25 mouse cellular contexts compared by ENCODE assay signal in genomic region chr1:179627855-179628254, GRCm38 (mm10). TPM values are rescaled to one million over a fixed set of nuclear protein-coding genes. Genes with fewer than 3 reads are reported as not detected.
DNase-seq lines count a peak whose midpoint lies in the region; ATAC-seq and TF ChIP-seq lines count a peak whose summit lies in the region.
"Had no signal": no experiment of that assay in that cellular context is flagged by ENCODE, and none has a peak within 500 bp of the region (broad histone marks: within the 10 kb centered on the region; RNA-seq: fewer than 3 reads in every experiment).

No protein-coding gene starts in this region.

- no peak overlapping the region for H3K9ac ChIP-seq in heart, embryonic 13.5 days
- no peak overlapping the region for H3K9ac ChIP-seq in liver, embryonic 12.5 days
- H3K9ac ChIP-seq in liver, postnatal 0 days (replicated peaks), result no peak overlapping the region
- H3K9ac ChIP-seq in liver, embryonic 13.5 days, result no peak overlapping the region
- H3K9ac ChIP-seq: embryonic facial prominence, embryonic 12.5 days; embryonic facial prominence, embryonic 15.5 days; forebrain, postnatal 0 days; heart, embryonic 15.5 days; hindbrain, embryonic 13.5 days; intestine, embryonic 15.5 days had no signal

- ATAC-seq in heart, embryonic 13.5 days (ENCODE audit: extremely low read depth, insufficient number of reproducible peaks, low FRiP score, low TSS enrichment), result no peak
- no peak for ATAC-seq in liver, embryonic 12.5 days
- ATAC-seq in liver, postnatal 0 days, result no peak
- no peak for ATAC-seq in liver, embryonic 13.5 days (ENCODE audit: low read depth)
- ATAC-seq: forebrain, embryonic 14.5 days; forebrain, postnatal 0 days; hindbrain, embryonic 16.5 days had no signal

- H3K27me3 ChIP-seq in heart, embryonic 13.5 days (replicated peaks), result no peaks in the 10 kb centered on the region
- H3K27me3 ChIP-seq in liver, embryonic 12.5 days (replicated peaks), result no peaks in the 10 kb centered on the region
- H3K27me3 ChIP-seq in liver, postnatal 0 days (ENCODE audit: insufficient read depth, low read length), result no peaks in the 10 kb centered on the region
- no peaks in the 10 kb centered on the region for H3K27me3 ChIP-seq in liver, embryonic 13.5 days
- H3K27me3 ChIP-seq: embryonic facial prominence, embryonic 12.5 days; embryonic facial prominence, embryonic 15.5 days; heart, embryonic 15.5 days; hindbrain, embryonic 13.5 days; intestine, embryonic 15.5 days had no signal

- WGBS in heart, embryonic 13.5 days, result 77% methylated on average over 4 of the region's 4 CpGs
- WGBS in liver, embryonic 12.5 days (ENCODE audit: insufficient replicate concordance), result 78% methylated on average over 4 of the region's 4 CpGs
- WGBS in liver, postnatal 0 days (ENCODE audit: insufficient replicate concordance), result 76% methylated on average over 4 of the region's 4 CpGs
- 72% methylated on average over 4 of the region's 4 CpGs for WGBS in liver, embryonic 13.5 days (ENCODE audit: insufficient replicate concordance)

- TF ChIP-seq EP300 in liver, postnatal 0 days (IDR thresholded peaks at IDR 0.05; ENCODE audit: low read depth), result no peak

- no peak for TF ChIP-seq CTCF in liver, postnatal 0 days (IDR thresholded peaks at IDR 0.05; ENCODE audit: low read depth)

- peak overlapping the region; percentile 59; the same call in 1 of the 2 replicates for H3K27ac ChIP-seq in heart, embryonic 13.5 days (replicated peaks)
- H3K27ac ChIP-seq in liver, embryonic 12.5 days, result no peak overlapping the region
- H3K27ac ChIP-seq in liver, postnatal 0 days (ENCODE audit: low read depth), result no peak overlapping the region
- no peak overlapping the region for H3K27ac ChIP-seq in liver, embryonic 13.5 days
- H3K27ac ChIP-seq: embryonic facial prominence, embryonic 12.5 days; embryonic facial prominence, embryonic 15.5 days; gastrocnemius, adult 2 months; hindbrain, embryonic 10.5 days; hindbrain, embryonic 13.5 days had no signal

- H3K36me3 ChIP-seq in heart, embryonic 13.5 days, result peaks cover 29% of the 10 kb centered on the region
- H3K36me3 ChIP-seq in liver, embryonic 12.5 days, result peaks cover 24% of the 10 kb centered on the region
- peaks cover 16% of the 10 kb centered on the region; the same call in 1 of the 2 replicates for H3K36me3 ChIP-seq in liver, postnatal 0 days (replicated peaks; ENCODE audit: insufficient read depth, low read length)
- peaks cover 30% of the 10 kb centered on the region for H3K36me3 ChIP-seq in liver, embryonic 13.5 days
- H3K36me3 ChIP-seq: intestine, embryonic 15.5 days had no signal

- H3K4me3 ChIP-seq in heart, embryonic 13.5 days, result no peak overlapping the region
- no peak overlapping the region for H3K4me3 ChIP-seq in liver, embryonic 12.5 days
- H3K4me3 ChIP-seq in liver, postnatal 0 days (ENCODE audit: low read depth, low read length), result no peak overlapping the region
- H3K4me3 ChIP-seq in liver, embryonic 13.5 days (replicated peaks), result no peak overlapping the region
- H3K4me3 ChIP-seq: embryonic facial prominence, embryonic 12.5 days; embryonic facial prominence, embryonic 15.5 days; gastrocnemius, adult 2 months; heart, embryonic 15.5 days; hindbrain, embryonic 10.5 days; hindbrain, embryonic 13.5 days; intestine, embryonic 15.5 days had no signal

- no peak overlapping the region; the same call in 1 of the 2 replicates for H3K4me2 ChIP-seq in heart, embryonic 13.5 days
- peak overlapping the region; percentile 41 for H3K4me2 ChIP-seq in liver, embryonic 12.5 days
- H3K4me2 ChIP-seq in liver, postnatal 0 days (ENCODE audit: low read depth, low read length), result no peak overlapping the region
- peak overlapping the region; percentile 38 for H3K4me2 ChIP-seq in liver, embryonic 13.5 days
- H3K4me2 ChIP-seq: embryonic facial prominence, embryonic 12.5 days; embryonic facial prominence, embryonic 15.5 days; hindbrain, embryonic 13.5 days had no signal

- intact Hi-C loops in heart, postnatal 14 days (cut with DNase I), result no loop called here
- intact Hi-C loops in heart, postnatal 10 days (cut with DNase I), result no loop called here

- peak; percentile 15 for DNase-seq in heart, adult 11 months
- no peak for DNase-seq in heart, postnatal 14 days
- no peak for DNase-seq in heart, postnatal 10 days
- no peak for DNase-seq in liver, postnatal 0 days
- DNase-seq in liver, embryonic 13.5 days, result no peak
- DNase-seq in gastrocnemius, postnatal 25 days, result no peak
- DNase-seq: adrenal gland, adult 2 months; adrenal gland, postnatal 14 days; cerebellum, adult 11 months; cerebellum, adult 2 months; cerebellum, postnatal 25 days; forebrain, postnatal 0 days; gastrocnemius, adult 2 months; gastrocnemius, postnatal 14 days; heart, postnatal 36 days had no signal

- no peaks in the 10 kb centered on the region for H3K9me3 ChIP-seq in heart, embryonic 13.5 days
- no peaks in the 10 kb centered on the region for H3K9me3 ChIP-seq in liver, embryonic 12.5 days (replicated peaks)
- H3K9me3 ChIP-seq in liver, postnatal 0 days (ENCODE audit: low read length), result no peaks in the 10 kb centered on the region
- no peaks in the 10 kb centered on the region for H3K9me3 ChIP-seq in liver, embryonic 13.5 days (replicated peaks)
- H3K9me3 ChIP-seq: embryonic facial prominence, embryonic 12.5 days; embryonic facial prominence, embryonic 15.5 days; heart, embryonic 15.5 days; hindbrain, embryonic 10.5 days; hindbrain, embryonic 13.5 days; intestine, embryonic 15.5 days had no signal

- H3K4me1 ChIP-seq in heart, embryonic 13.5 days, result peaks cover 21% of the 10 kb centered on the region
- H3K4me1 ChIP-seq in liver, embryonic 12.5 days, result peaks cover 19% of the 10 kb centered on the region
- H3K4me1 ChIP-seq in liver, postnatal 0 days (ENCODE audit: insufficient read depth), result no peaks in the 10 kb centered on the region
- H3K4me1 ChIP-seq in liver, embryonic 13.5 days (replicated peaks), result peaks cover 16% of the 10 kb centered on the region
- H3K4me1 ChIP-seq: embryonic facial prominence, embryonic 12.5 days; hindbrain, embryonic 10.5 days; intestine, embryonic 15.5 days had no signal

RNA-seq across cellular contexts. Expression of gene Sccpdh, which starts 40.2 kb away (rescaled TPM):
- 10 to 100 TPM; 61.0 to 65.4 TPM for total RNA-seq in heart, postnatal 14 days (2021)
- 76.8 and 85.8 TPM in 2 replicates for polyA plus RNA-seq in heart, embryonic 13.5 days (2015; fragmentation: Nextera tagmentation; extraction: Ambion mirVana)
- total RNA-seq in heart, postnatal 10 days (2021), result 10 to 100 TPM; 68.9 to 70.8 TPM
- 14.5 and 14.8 TPM in 2 replicates for polyA plus RNA-seq in liver, embryonic 12.5 days (2016; fragmentation: Nextera tagmentation; extraction: Ambion mirVana)
- polyA plus RNA-seq in liver, postnatal 0 days (2015; fragmentation: Nextera tagmentation; extraction: Ambion mirVana), result 9.0 and 9.9 TPM in 2 replicates
- polyA plus RNA-seq in liver, embryonic 13.5 days (2015; fragmentation: Nextera tagmentation; extraction: Ambion mirVana), result 11.4 and 13.0 TPM in 2 replicates
- 10 to 100 TPM; 29.8 to 34.6 TPM for total RNA-seq in gastrocnemius, postnatal 25 days (2021)

Comparison
In these comparisons a context has a peak if more than half of its experiments do, and no peak if none do; other contexts are left out.
1. H3K4me2 ChIP-seq: peak in liver, embryonic 12.5 days (single experiment) and liver, embryonic 13.5 days (single experiment); none in heart, embryonic 13.5 days (single experiment) and liver, postnatal 0 days (single experiment).